Mouse (Mus musculus): ENCODE measurements around the gene Ccdc84. TPM values are rescaled to one million over a fixed set of nuclear protein-coding genes. Genes with fewer than 3 reads are reported as not detected.
"Not testable (repeated sequence)": the region's sequence is repeated elsewhere in the genome, so short reads cannot be mapped to it uniquely, and the experiment has no call there.

Gene Ccdc84
- total RNA-seq, 2 experiments from 2014 or later: 3.8 to 12.0 TPM

DNA sequence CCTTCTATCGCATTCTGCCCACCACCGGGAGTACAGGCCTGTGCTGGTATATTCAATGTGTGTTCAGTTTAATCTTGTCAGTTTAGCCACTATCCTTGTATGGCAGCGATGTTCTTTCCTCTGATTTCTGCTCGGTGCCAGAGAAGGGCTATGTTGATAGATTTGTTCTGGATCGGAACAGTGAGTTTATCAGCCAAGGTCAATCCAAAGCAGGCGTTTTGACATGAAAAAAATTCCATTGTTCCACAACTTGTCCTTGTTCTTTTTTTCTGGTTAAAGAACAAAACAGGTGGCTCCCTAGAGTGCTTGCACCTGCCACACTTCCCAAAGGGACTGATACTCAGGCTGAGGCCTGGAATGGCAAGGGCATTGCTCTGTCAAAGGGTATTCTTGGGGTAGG is 42.2 kb downstream of the Ccdc84 start:
- no peak for ATAC-seq (replicated peaks; ENCODE audit: low FRiP score, poor library complexity, severe bottlenecking)

DNA sequence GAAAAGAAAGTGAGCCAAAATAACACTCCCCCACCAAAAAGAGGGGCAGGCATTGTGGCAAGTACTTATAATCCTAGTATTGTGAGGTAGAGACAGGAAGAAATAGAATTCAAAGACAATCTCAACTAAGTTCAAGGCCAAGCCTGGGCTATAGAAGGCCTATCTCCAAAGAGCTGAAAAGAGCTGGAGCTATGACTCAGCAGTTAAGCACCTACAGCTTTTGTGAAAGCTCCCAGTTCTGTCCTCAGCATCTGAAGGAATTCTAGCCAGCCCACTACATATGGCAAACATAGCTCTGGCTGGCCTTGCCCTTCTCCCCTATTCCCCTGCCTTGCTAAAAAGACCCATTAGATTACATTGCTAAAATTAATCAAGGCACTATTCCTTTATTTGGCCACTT is 45.0 kb downstream of the Ccdc84 start:
- peak; percentile 70 for ATAC-seq (replicated peaks; ENCODE audit: low FRiP score, poor library complexity, severe bottlenecking)

DNA sequence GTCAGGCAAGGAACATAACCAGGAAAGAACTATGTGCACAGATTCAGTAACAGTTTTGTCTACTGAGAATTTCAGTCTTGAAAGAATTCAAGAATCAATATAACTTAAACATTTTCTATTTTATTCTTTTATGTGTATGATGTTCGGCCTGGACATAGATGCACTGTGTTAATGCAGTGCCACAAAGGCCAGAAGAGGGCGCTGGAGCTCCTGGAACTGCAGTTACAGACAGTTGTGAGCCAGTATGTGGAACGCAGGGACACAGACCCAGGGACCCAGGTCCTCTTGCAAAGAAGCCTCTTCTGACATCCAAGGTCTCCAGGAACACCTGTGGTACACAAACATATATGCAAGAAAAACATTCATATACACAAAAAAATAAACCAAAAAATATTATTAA is 53.9 kb downstream of the Ccdc84 start:
- ATAC-seq (replicated peaks; ENCODE audit: low FRiP score, poor library complexity, severe bottlenecking): no peak

DNA sequence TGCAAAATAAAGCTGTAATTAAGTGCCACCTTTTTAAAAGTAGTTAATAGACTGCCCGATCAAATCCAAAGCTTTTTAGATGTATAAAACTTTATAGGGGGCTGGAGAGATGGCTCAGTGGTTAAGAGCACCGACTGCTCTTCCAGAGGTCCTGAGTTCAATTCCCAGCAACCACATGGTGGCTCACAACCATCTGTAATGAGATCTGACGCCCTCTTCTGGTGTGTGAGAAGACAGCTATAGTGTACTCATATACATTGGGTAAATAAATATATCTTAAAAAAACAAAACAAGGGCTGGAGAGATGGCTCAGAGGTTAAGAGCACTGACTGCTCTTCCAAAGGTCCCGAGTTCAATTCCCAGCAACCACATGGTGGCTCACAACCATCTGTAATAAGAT is 56.4 kb downstream of the Ccdc84 start:
- not testable (repeated sequence) for ATAC-seq (replicated peaks; ENCODE audit: low FRiP score, poor library complexity, severe bottlenecking)

DNA sequence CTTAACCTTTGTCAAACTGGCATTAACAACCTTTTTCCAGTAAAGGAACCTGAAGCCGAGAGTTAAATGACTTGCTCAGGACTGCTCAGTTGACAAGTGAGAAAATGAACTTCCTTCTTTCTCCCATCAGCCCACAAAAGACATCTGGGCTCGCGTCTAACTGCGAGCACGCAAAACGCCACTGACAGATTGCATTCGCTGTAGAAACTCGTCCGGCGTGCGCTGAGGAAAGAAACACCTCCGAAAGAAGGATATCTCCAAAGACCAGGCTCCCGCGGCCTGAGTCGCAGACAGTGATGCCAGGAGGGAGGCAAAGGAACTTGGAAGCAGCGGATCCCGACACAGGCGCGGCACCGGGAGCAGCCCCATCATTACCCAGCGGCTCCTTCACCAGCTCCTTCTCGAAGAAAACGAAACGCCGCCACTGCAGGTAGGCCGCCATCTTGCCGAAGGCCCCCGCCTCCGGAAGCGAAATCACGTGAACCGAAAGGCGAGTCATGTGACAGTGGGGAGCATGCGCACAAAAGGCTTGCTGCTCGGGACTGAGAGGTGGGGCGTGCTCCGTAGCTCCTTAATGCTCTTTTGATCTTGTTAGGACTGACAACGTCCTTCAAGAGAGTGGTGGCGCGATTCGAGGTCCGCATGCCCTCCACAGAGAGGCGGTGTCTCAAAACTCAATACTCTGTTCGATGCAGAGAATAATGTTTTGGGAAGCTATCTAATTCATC is 57.0 kb downstream of the Ccdc84 start, which contains the start of gene Vps11:
TSS of gene Vps11 (minus strand) at position 481 of the 728 bp plus-strand sequence.
- ATAC-seq (replicated peaks; ENCODE audit: low FRiP score, poor library complexity, severe bottlenecking): peak; percentile 97

Other genes starting within 250 kb of the Ccdc84 start
- gene Cbl, start 184.5 kb downstream of the Ccdc84 start, total RNA-seq (2015; ENCODE audit: low replicate concordance): 43.7 and 46.9 TPM in 2 replicates
- 14.6 and 35.3 TPM in 2 replicates for gene Cbl, start 184.5 kb downstream of the Ccdc84 start, total RNA-seq (2017; ENCODE audit: low replicate concordance)
- not detected in 2 replicates for gene Ccdc153, start 177.9 kb downstream of the Ccdc84 start, total RNA-seq (2015; ENCODE audit: low replicate concordance)
- not detected in 2 replicates for gene Ccdc153, start 177.9 kb downstream of the Ccdc84 start, total RNA-seq (2017; ENCODE audit: low replicate concordance)
- gene Pdzd3, start 167.1 kb downstream of the Ccdc84 start, total RNA-seq (2015; ENCODE audit: low replicate concordance): not detected in 2 replicates
- not detected in 2 replicates for gene Pdzd3, start 167.1 kb downstream of the Ccdc84 start, total RNA-seq (2017; ENCODE audit: low replicate concordance)
- gene Nlrx1, start 150.0 kb downstream of the Ccdc84 start, total RNA-seq (2015; ENCODE audit: low replicate concordance): 2.7 and 5.6 TPM in 2 replicates
- 0.98 and 11.2 TPM in 2 replicates for gene Nlrx1, start 150.0 kb downstream of the Ccdc84 start, total RNA-seq (2017; ENCODE audit: low replicate concordance)
- gene Abcg4, start 130.0 kb downstream of the Ccdc84 start, total RNA-seq (2015; ENCODE audit: low replicate concordance): 20.8 and 24.2 TPM in 2 replicates
- 18.1 and 18.8 TPM in 2 replicates for gene Abcg4, start 130.0 kb downstream of the Ccdc84 start, total RNA-seq (2017; ENCODE audit: low replicate concordance)
- gene Hinfp, start 112.9 kb downstream of the Ccdc84 start, total RNA-seq (2015; ENCODE audit: low replicate concordance): 2.5 and 4.6 TPM in 2 replicates
- 8.4 and 14.6 TPM in 2 replicates for gene Hinfp, start 112.9 kb downstream of the Ccdc84 start, total RNA-seq (2017; ENCODE audit: low replicate concordance)
- 13.4 and 16.3 TPM in 2 replicates for gene C2cd2l, start 98.3 kb downstream of the Ccdc84 start, total RNA-seq (2015; ENCODE audit: low replicate concordance)
- 14.1 and 17.0 TPM in 2 replicates for gene C2cd2l, start 98.3 kb downstream of the Ccdc84 start, total RNA-seq (2017; ENCODE audit: low replicate concordance)
- 9.2 and 17.1 TPM in 2 replicates for gene Dpagt1, start 92.5 kb downstream of the Ccdc84 start, total RNA-seq (2015; ENCODE audit: low replicate concordance)
- 4.9 and 5.7 TPM in 2 replicates for gene Dpagt1, start 92.5 kb downstream of the Ccdc84 start, total RNA-seq (2017; ENCODE audit: low replicate concordance)
- gene H2afx, start 83.9 kb downstream of the Ccdc84 start, total RNA-seq (2015; ENCODE audit: low replicate concordance): 45.2 and 69.0 TPM in 2 replicates
- gene H2afx, start 83.9 kb downstream of the Ccdc84 start, total RNA-seq (2017; ENCODE audit: low replicate concordance): 159 and 219 TPM in 2 replicates
- gene Hmbs, start 74.3 kb downstream of the Ccdc84 start, total RNA-seq (2015; ENCODE audit: low replicate concordance): 3,498 and 3,777 TPM in 2 replicates
- 2,796 and 3,284 TPM in 2 replicates for gene Hmbs, start 74.3 kb downstream of the Ccdc84 start, total RNA-seq (2017; ENCODE audit: low replicate concordance)
- 7.7 and 8.2 TPM in 2 replicates for gene Vps11, start 56.9 kb downstream of the Ccdc84 start, total RNA-seq (2015; ENCODE audit: low replicate concordance)
- gene Vps11, start 56.9 kb downstream of the Ccdc84 start, total RNA-seq (2017; ENCODE audit: low replicate concordance): 7.8 and 12.1 TPM in 2 replicates
- 12.1 and 14.0 TPM in 2 replicates for gene Hyou1, start 39.1 kb downstream of the Ccdc84 start, total RNA-seq (2015; ENCODE audit: low replicate concordance)
- gene Hyou1, start 39.1 kb downstream of the Ccdc84 start, total RNA-seq (2017; ENCODE audit: low replicate concordance): 16.7 and 18.1 TPM in 2 replicates
- gene Slc37a4, start 21.7 kb downstream of the Ccdc84 start, total RNA-seq (2015; ENCODE audit: low replicate concordance): 4.0 and 25.9 TPM in 2 replicates
- 2.5 and 4.0 TPM in 2 replicates for gene Slc37a4, start 21.7 kb downstream of the Ccdc84 start, total RNA-seq (2017; ENCODE audit: low replicate concordance)
- 639 and 656 TPM in 2 replicates for gene Rps25, start 11.4 kb downstream of the Ccdc84 start, total RNA-seq (2015; ENCODE audit: low replicate concordance)
- 277 and 380 TPM in 2 replicates for gene Rps25, start 11.4 kb downstream of the Ccdc84 start, total RNA-seq (2017; ENCODE audit: low replicate concordance)
- gene Trappc4, start 11.0 kb downstream of the Ccdc84 start, total RNA-seq (2015; ENCODE audit: low replicate concordance): 27.0 and 53.0 TPM in 2 replicates
- 2.5 and 12.2 TPM in 2 replicates for gene Trappc4, start 11.0 kb downstream of the Ccdc84 start, total RNA-seq (2017; ENCODE audit: low replicate concordance)
- not detected in 2 replicates for gene Foxr1, start 22.6 kb upstream of the Ccdc84 start, total RNA-seq (2015; ENCODE audit: low replicate concordance)
- gene Foxr1, start 22.6 kb upstream of the Ccdc84 start, total RNA-seq (2017; ENCODE audit: low replicate concordance): not detected in 2 replicates
- gene Upk2, start 36.4 kb upstream of the Ccdc84 start, total RNA-seq (2015; ENCODE audit: low replicate concordance): not detected in 2 replicates
- not detected in 2 replicates for gene Upk2, start 36.4 kb upstream of the Ccdc84 start, total RNA-seq (2017; ENCODE audit: low replicate concordance)
- gene Bcl9l, start 64.3 kb upstream of the Ccdc84 start, total RNA-seq (2015; ENCODE audit: low replicate concordance): 0.77 and 0.84 TPM in 2 replicates
- 0.42 and 2.8 TPM in 2 replicates for gene Bcl9l, start 64.3 kb upstream of the Ccdc84 start, total RNA-seq (2017; ENCODE audit: low replicate concordance)
- gene Cxcr5, start 143.3 kb upstream of the Ccdc84 start, total RNA-seq (2015; ENCODE audit: low replicate concordance): not detected in 2 replicates
- gene Cxcr5, start 143.3 kb upstream of the Ccdc84 start, total RNA-seq (2017; ENCODE audit: low replicate concordance): not detected in 2 replicates
- 53.1 and 53.8 TPM in 2 replicates for gene Ddx6, start 186.3 kb upstream of the Ccdc84 start, total RNA-seq (2015; ENCODE audit: low replicate concordance)
- 109 and 114 TPM in 2 replicates for gene Ddx6, start 186.3 kb upstream of the Ccdc84 start, total RNA-seq (2017; ENCODE audit: low replicate concordance)